Mouse (Mus musculus): ENCODE results near the gene Daam2.
A peak's percentile ranks its signal among the peaks of the same experiment; 100 is the strongest.

Gene Daam2

DNA sequence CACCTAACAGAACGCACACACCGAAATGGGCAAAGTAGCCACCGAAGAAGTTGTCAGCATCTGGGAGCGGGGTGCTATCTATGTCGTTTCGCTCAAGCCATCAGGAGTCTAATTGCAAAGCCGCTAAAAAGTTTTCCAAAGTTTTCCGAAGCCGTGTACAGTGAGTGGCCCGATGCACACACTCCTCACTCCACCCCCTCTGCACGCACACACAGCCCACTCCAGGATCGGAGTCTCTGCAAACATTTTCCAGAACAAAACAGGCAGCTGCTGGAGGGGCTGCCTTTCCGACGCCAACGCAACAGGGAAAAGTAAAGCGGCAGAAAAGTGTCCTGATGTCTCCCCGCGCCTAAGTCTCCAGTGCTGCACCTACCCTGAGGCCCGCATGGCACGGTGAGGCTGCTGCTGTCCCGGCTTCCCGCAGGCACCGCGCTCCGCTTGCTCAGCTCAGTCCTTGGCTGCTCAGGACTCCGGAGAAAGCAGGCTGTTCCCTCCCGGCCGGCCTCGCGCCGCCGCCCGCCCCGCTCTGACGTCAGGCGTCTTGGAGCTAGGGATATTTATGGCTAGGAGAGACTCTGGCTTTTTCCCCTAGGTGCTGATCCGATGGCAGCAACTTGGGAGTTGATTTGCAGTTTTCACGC lies at the start of gene Daam2:
Gene Daam2 (minus strand): TSS at position 514 of the 641 bp plus-strand sequence.
- DNase-seq = peak; percentile 51

DNA sequence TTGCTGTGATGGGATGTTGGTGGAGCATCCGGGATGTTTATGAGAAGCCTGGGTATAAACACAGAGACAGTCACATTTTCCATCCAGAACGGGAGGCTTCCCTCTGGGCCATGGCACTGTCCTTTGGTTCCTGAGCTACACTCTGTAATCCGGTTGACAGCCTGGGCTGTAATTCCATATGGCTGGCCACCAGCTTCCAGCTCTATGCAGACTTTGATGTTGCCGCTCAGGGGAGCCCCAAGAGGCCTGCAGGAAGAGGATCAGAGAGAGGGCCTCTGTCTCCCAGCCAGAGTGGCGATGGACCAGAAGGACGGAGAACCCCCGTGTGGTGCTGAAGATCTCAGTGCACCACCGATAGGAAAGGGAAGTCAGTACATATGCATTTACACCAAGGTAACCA lies 46.2 kb upstream of the Daam2 start:
- DNase-seq = no peak

DNA sequence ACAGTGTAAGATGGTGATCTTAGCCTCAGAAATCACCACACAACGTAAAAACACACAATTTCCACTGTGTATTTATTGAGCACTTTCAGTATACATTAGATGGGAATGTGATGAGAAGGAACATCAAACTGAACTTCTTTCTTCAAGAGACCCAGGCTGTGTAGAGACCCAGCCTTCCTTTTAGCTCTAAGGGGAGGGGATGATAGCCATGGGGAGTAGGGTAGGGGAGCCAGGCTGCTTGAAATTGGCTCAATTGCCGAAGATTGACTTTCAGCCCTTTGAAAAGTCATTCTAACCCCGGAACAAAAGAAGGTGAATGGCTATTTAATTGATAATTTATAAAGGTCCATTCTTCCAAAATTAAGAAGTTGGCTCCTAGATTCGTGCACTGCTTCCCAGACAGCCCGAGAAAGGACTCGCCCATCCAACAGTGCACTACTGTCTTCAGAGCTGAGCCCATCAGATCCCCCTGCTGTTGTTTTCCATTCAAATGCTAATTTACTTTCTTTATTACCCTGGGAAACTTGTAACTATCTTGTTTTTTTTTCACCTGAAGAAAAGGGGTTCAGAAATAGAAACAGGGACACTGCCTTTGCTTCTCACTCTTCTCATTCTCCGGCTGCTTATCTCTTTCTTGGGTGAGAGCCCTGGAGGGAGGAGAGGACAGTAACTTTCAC lies 43.3 kb upstream of the Daam2 start:
- DNase-seq = no peak

DNA sequence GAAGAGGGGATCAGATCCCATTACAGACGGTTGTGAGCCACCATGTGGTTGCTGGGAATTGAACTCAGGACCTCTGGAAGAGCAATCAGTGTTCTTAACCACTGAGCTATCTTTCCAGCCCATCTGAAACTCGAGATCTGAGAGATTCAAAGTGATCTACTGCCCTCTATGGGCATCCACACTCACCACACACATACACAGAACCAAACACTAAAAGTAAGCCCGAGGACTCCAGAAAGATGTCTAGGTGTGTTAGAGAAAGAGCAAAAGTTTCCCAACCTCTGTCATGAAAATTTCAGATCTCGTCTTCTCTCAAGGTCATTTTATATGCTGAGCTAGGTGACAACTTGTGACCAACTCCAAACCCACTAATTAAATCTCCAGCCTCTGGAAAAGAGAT lies 41.3 kb upstream of the Daam2 start:
- DNase-seq = no peak

GRCm38 (mm10) chr17:49590051-49590450 lies 25.9 kb upstream of the Daam2 start:
- DNase-seq = no peak

- DNase-seq = peak; percentile 6
Measured at GRCm38 (mm10) chr17:49582471-49582870, 18.3 kb upstream of the Daam2 start.

- no peak for DNase-seq
Measured at GRCm38 (mm10) chr17:49577321-49577720, 13.2 kb upstream of the Daam2 start.

GRCm38 (mm10) chr17:49568717-49569116 lies 4.6 kb upstream of the Daam2 start:
- DNase-seq = no peak

GRCm38 (mm10) chr17:49564489-49564888 lies 346 bp upstream of the Daam2 start:
- DNase-seq = no peak

DNA sequence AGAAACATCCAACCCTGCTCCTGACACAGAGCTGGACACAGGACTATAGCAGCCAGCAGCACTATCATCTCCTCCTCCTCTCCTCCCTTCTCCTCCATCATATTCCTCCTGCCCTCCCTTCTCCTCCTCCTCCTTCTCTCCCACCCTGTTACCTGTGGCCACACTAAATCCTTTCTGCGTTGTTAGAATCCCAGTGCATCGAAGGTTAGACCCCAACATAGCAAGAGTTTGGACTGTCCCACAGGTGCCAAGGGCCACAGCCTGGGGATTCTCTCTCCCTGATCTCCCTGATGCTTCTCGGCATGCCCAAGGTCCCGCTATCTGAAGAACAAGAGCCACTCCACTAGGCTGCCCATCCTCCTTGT lies 745 bp downstream of the Daam2 start:
- DNase-seq = no peak

DNA sequence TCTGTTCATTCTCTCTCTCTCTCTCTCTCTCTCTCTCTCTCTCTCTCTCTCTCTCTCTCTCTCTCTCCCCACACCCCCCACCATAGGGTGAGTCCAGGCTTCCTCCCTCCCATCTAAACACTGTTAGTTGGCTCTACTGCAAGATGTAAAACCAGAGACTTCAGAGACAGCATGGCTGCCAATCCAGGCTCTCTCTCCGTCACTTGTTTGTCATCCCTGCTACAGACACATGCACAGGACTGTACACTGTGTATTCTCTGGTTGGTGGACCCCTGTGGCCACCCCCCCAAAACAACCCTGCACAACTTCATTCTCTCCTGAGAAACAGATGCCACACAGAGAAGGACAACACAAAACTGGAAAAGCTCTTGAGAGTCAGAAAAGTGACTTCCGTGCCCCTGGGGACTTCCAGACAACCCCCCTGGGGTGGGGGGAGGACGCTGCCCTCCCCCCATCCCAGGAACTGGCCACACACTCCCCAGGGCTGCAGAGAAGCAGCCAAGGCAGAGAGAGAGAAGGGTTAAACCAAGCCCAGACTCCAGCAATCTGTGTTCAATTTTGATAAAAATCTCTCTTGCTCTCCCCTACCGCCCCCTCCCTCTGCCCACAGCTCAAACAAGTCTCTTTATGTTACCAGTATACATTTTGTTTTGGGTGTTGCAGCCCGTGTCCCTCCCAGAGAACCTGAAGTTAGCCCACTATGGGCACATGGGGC lies 1.3 kb downstream of the Daam2 start:
- DNase-seq = no peak

DNA sequence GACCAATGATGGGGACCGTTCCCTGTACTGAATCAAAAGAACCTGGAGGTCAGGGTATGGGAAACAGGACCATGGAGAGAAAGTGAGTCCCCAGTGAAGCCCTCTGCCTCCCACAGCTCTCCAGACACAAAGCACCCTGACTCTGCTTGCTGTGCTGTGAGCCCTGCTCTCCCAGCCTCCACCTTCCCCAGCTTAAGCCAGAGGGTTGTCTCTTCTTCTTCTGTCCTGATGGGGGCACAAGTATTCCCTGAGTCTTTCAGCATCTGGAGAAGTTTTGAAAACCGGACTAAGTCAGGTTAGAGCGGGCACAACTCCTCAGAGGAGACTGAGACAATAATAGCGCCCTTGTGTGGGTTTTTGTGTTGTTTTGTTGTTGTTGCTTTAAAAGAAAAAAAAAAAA lies 2.2 kb downstream of the Daam2 start:
- DNase-seq = no peak

- no peak for DNase-seq
Measured at GRCm38 (mm10) chr17:49559786-49560289, 4.3 kb downstream of the Daam2 start.

GRCm38 (mm10) chr17:49556169-49556568 lies 8.0 kb downstream of the Daam2 start:
- DNase-seq = no peak

DNA sequence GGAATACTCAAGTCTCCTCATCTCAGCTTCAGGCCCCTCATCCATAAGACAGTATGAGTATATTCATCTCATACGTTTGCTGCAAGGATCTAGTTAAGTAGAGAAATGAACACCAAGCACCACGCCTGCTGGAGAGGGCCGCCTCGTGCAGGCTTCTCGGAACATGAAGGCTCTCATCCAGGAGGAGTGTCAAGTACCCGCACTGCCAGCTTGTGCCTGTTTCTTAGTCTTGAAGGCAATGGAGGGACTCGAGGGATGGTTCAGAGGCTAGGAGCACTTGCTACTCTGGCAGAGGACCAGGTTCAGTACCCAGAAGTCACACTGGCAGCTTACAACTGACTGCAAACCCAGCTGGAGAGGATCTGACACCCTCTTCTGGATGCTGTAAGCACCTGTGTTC lies 12.2 kb downstream of the Daam2 start:
- no peak for DNase-seq

- DNase-seq = no peak
Measured at GRCm38 (mm10) chr17:49551465-49551864, 12.7 kb downstream of the Daam2 start.

DNA sequence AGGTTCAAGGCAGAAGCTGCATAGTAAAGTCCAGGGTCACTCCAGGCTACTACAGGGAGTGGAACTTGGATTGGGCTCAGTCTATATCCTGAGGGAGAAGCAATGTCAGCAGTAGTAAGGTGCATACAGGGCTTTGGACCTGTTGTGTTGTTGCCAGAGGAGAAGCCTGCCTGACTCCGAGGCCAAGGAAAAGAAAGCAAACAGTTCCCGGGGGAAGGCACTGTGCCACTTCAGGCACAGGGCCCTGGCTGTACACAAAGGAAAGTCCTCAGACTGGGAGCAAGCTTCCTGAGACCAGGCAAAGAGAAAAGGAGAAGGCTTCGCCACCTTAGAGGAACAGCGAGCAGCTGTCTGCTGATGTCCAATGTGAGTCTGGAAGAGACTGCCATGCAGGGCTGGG lies 18.1 kb downstream of the Daam2 start:
- no peak for DNase-seq

- DNase-seq = no peak
Measured at GRCm38 (mm10) chr17:49545424-49545823, 18.7 kb downstream of the Daam2 start.

GRCm38 (mm10) chr17:49544561-49544960 lies 19.6 kb downstream of the Daam2 start:
- DNase-seq = no peak

DNA sequence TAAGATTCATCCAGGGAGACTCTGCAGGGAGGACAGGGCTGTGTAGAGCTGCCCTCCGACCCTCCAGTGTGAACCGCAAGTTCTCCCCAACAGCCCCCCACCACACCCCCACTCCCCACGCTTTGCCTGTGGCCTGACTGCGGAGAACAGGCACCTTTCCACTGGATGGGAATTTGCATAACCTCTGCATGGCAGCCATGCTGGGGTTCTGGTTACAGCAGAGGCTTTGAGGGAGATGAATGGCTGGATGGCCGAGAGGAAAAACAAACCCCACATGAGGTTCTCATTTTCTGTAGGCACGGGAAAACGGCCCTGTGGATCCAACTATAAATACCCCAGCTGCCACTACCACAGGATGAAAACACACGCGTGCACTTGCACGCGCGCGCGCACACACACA lies 23.4 kb downstream of the Daam2 start:
- DNase-seq = no peak

GRCm38 (mm10) chr17:49539204-49539603 lies 24.9 kb downstream of the Daam2 start:
- peak; percentile 6 for DNase-seq

- DNase-seq = no peak
Measured at GRCm38 (mm10) chr17:49535580-49535979, 28.6 kb downstream of the Daam2 start.

- DNase-seq = no peak
Measured at GRCm38 (mm10) chr17:49534267-49534719, 29.9 kb downstream of the Daam2 start.

DNA sequence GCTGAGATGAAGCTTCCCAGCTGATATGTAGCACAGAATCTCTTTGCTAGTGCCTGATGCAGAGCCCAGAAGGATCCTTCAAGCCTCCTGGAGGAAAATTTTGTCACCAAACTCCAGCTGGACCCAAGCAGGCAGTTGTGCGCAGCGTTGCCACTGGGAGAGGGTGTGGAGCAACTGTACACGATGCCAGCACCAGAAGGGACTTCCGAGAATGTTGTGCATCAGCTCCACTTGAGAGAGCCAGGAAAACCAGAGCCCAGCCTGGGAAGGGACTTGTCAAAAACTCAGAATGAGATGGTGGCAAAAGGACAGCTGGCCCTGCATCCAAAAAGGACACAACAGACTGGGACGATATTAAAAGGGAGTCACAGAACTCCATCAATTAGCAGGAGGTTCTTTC lies 32.5 kb downstream of the Daam2 start:
- DNase-seq = no peak
